Comparison of ENCODE assay signal across 8 mouse cellular contexts in genomic region chr16:20498677-20499475, GRCm38 (mm10). TPM values are rescaled to one million over a fixed set of nuclear protein-coding genes. Genes with fewer than 3 reads are reported as not detected.
DNase-seq lines count a peak whose midpoint lies in the region; ATAC-seq and TF ChIP-seq lines count a peak whose summit lies in the region.

Eif2b5 (plus strand) TSS chr16:20498817.

- 0 out of 2 replicates have a peak within 1 kb of the TSS, but pooled peaks have one; percentile 8 for H3K27ac ChIP-seq in cortical plate, adult 2 months (ENCODE audit: insufficient read depth, low read length)

- H3K4me3 ChIP-seq in cortical plate, adult 2 months (ENCODE audit: insufficient read depth, low read length) = peak within 1 kb of the TSS; percentile 53
- H3K4me3 ChIP-seq in megakaryocyte, embryonic 14.5 days (replicated peaks) = peak within 1 kb of the TSS; percentile 94

- H3K27me3 ChIP-seq in megakaryocyte, embryonic 14.5 days (replicated peaks) = no peaks in the 10 kb centered on the region

- TF ChIP-seq POLR2A in cortical plate, adult 2 months (IDR thresholded peaks at IDR 0.05; ENCODE audit: extremely low read depth, insufficient read depth, low read length) = peak; percentile 77

- H3K4me1 ChIP-seq in cortical plate, adult 2 months (ENCODE audit: control insufficient read depth, insufficient read depth, low read length) = no peaks in the 10 kb centered on the region; the same call in 1 of the 2 replicates
- H3K4me1 ChIP-seq in megakaryocyte, embryonic 14.5 days = peaks cover 51% of the 10 kb centered on the region

- ATAC-seq in activated CD4-positive, CD25-positive, alpha-beta regulatory T cell, adult 4 months = peak; percentile 87

- TF ChIP-seq CTCF in cortical plate, adult 2 months (IDR thresholded peaks at IDR 0.05; ENCODE audit: extremely low read depth, insufficient read depth, low read length) = no peak

- peaks cover 37% of the 10 kb centered on the region for H3K36me3 ChIP-seq in megakaryocyte, embryonic 14.5 days (replicated peaks; ENCODE audit: low read length)

- DNase-seq in gastrocnemius, adult 8-10 months (ENCODE audit: low spot score in 2 of 2) = peak; percentile 87 to 91
- peak; percentile 76 for DNase-seq in hindlimb bud, embryonic 11.5 days (ENCODE audit: extremely low spot score, low read depth, low spot score)
- peak; percentile 92 to 94 for DNase-seq in left cerebral cortex, adult 8-10 months (ENCODE audit: low spot score in 2 of 2)
- peak; percentile 96 to 97 for DNase-seq in right cerebral cortex, postnatal 10 days (ENCODE audit: low spot score in 2 of 2)
- DNase-seq in urinary bladder, postnatal 25 days (ENCODE audit: low spot score) = peak; percentile 89

- H3K9me3 ChIP-seq in megakaryocyte, embryonic 14.5 days = no peaks in the 10 kb centered on the region

RNA-seq across cellular contexts. Expression of gene Eif2b5, which starts in this region (rescaled TPM):
- 10 to 100 TPM; 13.7 to 14.5 TPM for polyA plus RNA-seq in activated CD4-positive, CD25-positive, alpha-beta regulatory T cell, adult 4 months (2017; shearing (Covaris generic))
- polyA plus RNA-seq in cortical plate, adult 2 months (2012; rRNA removed) = 49.1 and 50.4 TPM in 2 replicates
- total RNA-seq in gastrocnemius, adult 8-10 months (2022) = 10 to 100 TPM; 53.8 to 71.3 (median 68.1) TPM
- 10 to 100 TPM; 57.3 to 62.6 (median 59.3) TPM for total RNA-seq in left cerebral cortex, adult 8-10 months (2022)
- polyA plus RNA-seq in megakaryocyte, embryonic 14.5 days (2012; ENCODE audit: insufficient read depth, low replicate concordance) = 5.9 and 9.1 TPM in 2 replicates

Comparison
In these comparisons a context has a peak if more than half of its experiments do, and no peak if none do; other contexts are left out.
1. Peak in every context shown above with its lines: DNase-seq, ATAC-seq, H3K4me3 ChIP-seq and H3K27ac ChIP-seq.